Mouse (Mus musculus) brain, embryonic 14.5 days (tissue): ENCODE measurements around the gene Gm12695.

Source experiments
- CTCF ChIP-seq: fragments of 200-500 bp; IDR thresholded peaks from 2 replicates; pipeline ENCODE4 v1.5.1; 2012; ENCODE audit warnings: inconsistent platforms, mild to moderate bottlenecking, moderate library complexity, borderline replicate concordance; ENCODE audit not compliant: insufficient read depth, insufficient read length; ENCODE audit errors: extremely low read depth
- POLR2A ChIP-seq: fragments of 200-500 bp; IDR thresholded peaks from 2 replicates; pipeline ENCODE4 v1.6.1; 2012; ENCODE audit warnings: mild to moderate bottlenecking, inconsistent platforms, borderline replicate concordance; ENCODE audit not compliant: poor library complexity, insufficient read depth, insufficient read length, severe bottlenecking; ENCODE audit errors: extremely low read depth

DNA sequence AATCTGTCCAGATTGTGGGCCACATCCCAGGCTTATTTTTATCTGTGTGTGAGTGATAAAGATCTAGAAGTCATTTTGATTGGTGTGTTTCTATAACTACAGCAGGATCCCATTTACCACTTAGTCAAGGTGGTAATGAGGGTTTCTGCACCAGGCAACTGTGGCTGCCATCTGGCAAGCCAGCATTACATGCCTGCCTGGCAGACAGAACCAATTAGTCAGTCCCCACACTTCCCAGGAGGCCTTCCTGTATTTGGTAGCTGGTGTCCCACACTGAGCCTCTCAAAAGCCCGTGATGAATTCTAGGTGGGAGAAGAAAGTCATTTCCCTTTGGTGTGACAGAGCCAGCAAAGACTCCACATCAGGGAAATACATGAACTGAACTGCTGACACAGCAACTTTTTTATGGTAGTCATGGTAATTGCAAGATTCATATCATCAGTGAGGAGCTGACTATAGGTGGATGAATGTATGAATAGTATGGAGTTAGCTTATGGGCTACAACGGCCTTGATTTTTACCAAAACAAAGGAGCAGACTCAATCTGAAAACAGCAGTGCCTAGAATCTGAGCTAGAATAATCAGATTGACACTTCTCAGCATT is 18.5 kb downstream of the Gm12695 start:
- TF ChIP-seq CTCF (no peak), POLR2A (no peak)
